Mouse (Mus musculus) G1E (cell line): ENCODE measurements around the gene Adgrb3. TPM values are rescaled to one million over a fixed set of nuclear protein-coding genes. Genes with fewer than 3 reads are reported as not detected.

ENCODE experiments used
- ATAC-seq: 2 replicates; pipeline ENCODE4 v1.8.0; 2016; ENCODE audit warnings: mild to moderate bottlenecking; ENCODE audit not compliant: insufficient number of reproducible peaks, poor library complexity, low FRiP score, severe bottlenecking; ENCODE audit errors: extremely low read depth
- DNase-seq: peaks from one replicate; pipeline ENCODE4 v3.0.0; 2012; ENCODE audit warnings: low spot score
- H3K27me3 ChIP-seq: 2 replicates; pipeline ENCODE4 v1.6.1; 2012; ENCODE audit warnings: mild to moderate bottlenecking, low read length, inconsistent platforms; ENCODE audit not compliant: insufficient read depth
- H3K36me3 ChIP-seq: replicated peaks from 2 replicates; pipeline ENCODE3; 2012; ENCODE audit warnings: mild to moderate bottlenecking, inconsistent platforms
- H3K4me1 ChIP-seq: 2 replicates; pipeline ENCODE4 v1.6.1; 2012; ENCODE audit warnings: low read depth, low read length, inconsistent platforms, mixed read lengths; ENCODE audit not compliant: insufficient read depth
- H3K4me3 ChIP-seq: 2 replicates; pipeline ENCODE4 v1.5.1; 2012; ENCODE audit warnings: low read depth, mild to moderate bottlenecking, inconsistent platforms, low read length, moderate library complexity, mixed read lengths
- H3K9me3 ChIP-seq: replicated peaks from 2 replicates; pipeline ENCODE4 v1.6.1; 2012; ENCODE audit warnings: inconsistent platforms
- CTCF ChIP-seq: IDR thresholded peaks from 2 replicates; pipeline ENCODE4 v1.5.1; 2012; ENCODE audit warnings: low read depth, low read length, inconsistent platforms, mixed read lengths
- GATA1 ChIP-seq: IDR thresholded peaks from 2 replicates; pipeline ENCODE4 v1.6.1; 2012; ENCODE audit warnings: borderline replicate concordance, low read length, inconsistent platforms, mixed read lengths
- GATA2 ChIP-seq: IDR thresholded peaks from 2 replicates; pipeline ENCODE4 v1.6.1; 2012; ENCODE audit warnings: low read depth, low read length, inconsistent platforms, borderline replicate concordance
- POLR2AphosphoS5 ChIP-seq: IDR thresholded peaks from 2 replicates; pipeline ENCODE4 v1.6.1; 2012; ENCODE audit warnings: low read depth, low read length, inconsistent platforms; ENCODE audit not compliant: insufficient replicate concordance
- TAL1 ChIP-seq: conservative IDR thresholded peaks from 2 replicates; pipeline ENCODE4 v1.6.1; 2012; ENCODE audit warnings: low read depth, low read length, inconsistent platforms, mixed read lengths
- polyA plus RNA-seq: library from polyadenylated mRNA; stranded (reverse); fragments of >175 nt; gene quantifications from 2 replicates; pipeline ENCODE4 v1.2.3, GENCODE M21; 2012
- total RNA-seq, 2 experiments: library from RNA; stranded (forward) in 1 of 2; stranded (reverse) in 1 of 2; fragments of 200-1000 nt in 1 of 2; fragments of >200 nt in 1 of 2; fragmentation: Nextera tagmentation in 1 of 2; gene quantifications; 2 replicates each; pipeline ENCODE4 v1.2.3; 2014 to 2017

The Adgrb3 gene
- total and polyA plus RNA-seq, 3 experiments: 0.55 TPM; not detected in 2

- H3K36me3 ChIP-seq: no peaks in the 10 kb centered on the region
- no peak for DNase-seq
- H3K4me1 ChIP-seq: no peaks in the 10 kb centered on the region
- H3K27me3 ChIP-seq: no peaks in the 10 kb centered on the region
- ATAC-seq: no peak
- TF ChIP-seq TAL1 (no peak), GATA1 (no peak)
- peaks cover 23% of the 10 kb centered on the region for H3K9me3 ChIP-seq
- no peak overlapping the region for H3K4me3 ChIP-seq
Measured at GRCm38 (mm10) chr1:25180615-25181014, 648.9 kb downstream of the Adgrb3 start.

GRCm38 (mm10) chr1:25179860-25180582 lies 649.5 kb downstream of the Adgrb3 start:
- Histone ChIP-seq H3K4me3 (no peak overlapping the region), H3K9me3 (peaks cover 25% of the 10 kb centered on the region), H3K4me1 (no peaks in the 10 kb centered on the region), H3K36me3 (no peaks in the 10 kb centered on the region), H3K27me3 (no peaks in the 10 kb centered on the region)
- no peak for TF ChIP-seq CTCF
- TF ChIP-seq POLR2AphosphoS5: no peak
- TF ChIP-seq GATA1: no peak
- TF ChIP-seq TAL1: no peak
- no peak for TF ChIP-seq GATA2
- DNase-seq (no peak), ATAC-seq (no peak)

- Histone ChIP-seq H3K4me1 (no peaks in the 10 kb centered on the region), H3K9me3 (peaks cover 25% of the 10 kb centered on the region), H3K36me3 (no peaks in the 10 kb centered on the region), H3K27me3 (no peaks in the 10 kb centered on the region), H3K4me3 (no peak overlapping the region)
- ATAC-seq: no peak
- DNase-seq: no peak
- TF ChIP-seq GATA2: no peak
- no peak for TF ChIP-seq TAL1
- no peak for TF ChIP-seq POLR2AphosphoS5
- TF ChIP-seq CTCF: no peak
- TF ChIP-seq GATA1: no peak
Measured at GRCm38 (mm10) chr1:25178347-25179130, 651.0 kb downstream of the Adgrb3 start.

- no peak overlapping the region for H3K4me3 ChIP-seq
- DNase-seq (no peak), ATAC-seq (no peak)
- no peak for TF ChIP-seq CTCF
- TF ChIP-seq TAL1: no peak
- no peak for TF ChIP-seq POLR2AphosphoS5
- TF ChIP-seq GATA1: no peak
- no peak for TF ChIP-seq GATA2
- peaks cover 11% of the 10 kb centered on the region for H3K9me3 ChIP-seq
- no peaks in the 10 kb centered on the region for H3K27me3 ChIP-seq
- H3K4me1 ChIP-seq: no peaks in the 10 kb centered on the region
- no peaks in the 10 kb centered on the region for H3K36me3 ChIP-seq
Measured at GRCm38 (mm10) chr1:25167120-25167519, 662.4 kb downstream of the Adgrb3 start.

- H3K27me3 ChIP-seq: no peaks in the 10 kb centered on the region
- TF ChIP-seq GATA2 (no peak), GATA1 (no peak), TAL1 (no peak), CTCF (no peak), POLR2AphosphoS5 (no peak)
- H3K4me1 ChIP-seq: no peaks in the 10 kb centered on the region
- DNase-seq: no peak
- no peak for ATAC-seq
- no peaks in the 10 kb centered on the region for H3K36me3 ChIP-seq
- H3K4me3 ChIP-seq: no peak overlapping the region
- peaks cover 6% of the 10 kb centered on the region for H3K9me3 ChIP-seq
Measured at GRCm38 (mm10) chr1:25166036-25166796, 663.3 kb downstream of the Adgrb3 start.

- no peak for ATAC-seq
Measured at GRCm38 (mm10) chr1:25163561-25163960, 665.9 kb downstream of the Adgrb3 start.

More at GRCm38 (mm10) chr1:25163561-25163960, 665.9 kb downstream of the Adgrb3 start:
- DNase-seq: no peak
- Histone ChIP-seq H3K4me1 (no peaks in the 10 kb centered on the region), H3K27me3 (no peaks in the 10 kb centered on the region), H3K9me3 (peaks cover 5% of the 10 kb centered on the region), H3K4me3 (no peak overlapping the region), H3K36me3 (no peaks in the 10 kb centered on the region)
- TF ChIP-seq TAL1: no peak
